Mouse (Mus musculus) brain, adult 2 months (tissue): ENCODE measurements at regions not wholly inside any gene's neighbourhood (a gene's known extent, or its start where the extent isn't known, plus 50 kb on each side); places are given as distances from the start of the nearest gene placed in this dataset.

ENCODE experiments used
- DNase-seq: peaks from one replicate; pipeline ENCODE4 v3.0.0; 2011; ENCODE audit warnings: low read depth, low spot score

GRCm38 (mm10) chr14:76188105-76188645, 77.5 kb downstream of the Nufip1 start:
- DNase-seq: no peak

- peak; percentile 20 for DNase-seq
Measured at GRCm38 (mm10) chr14:76195324-76195723, 84.6 kb downstream of the Nufip1 start.

GRCm38 (mm10) chr14:76197357-76197756, 86.7 kb downstream of the Nufip1 start:
- DNase-seq: no peak

- DNase-seq: no peak
Measured at GRCm38 (mm10) chr14:76198406-76198805, 87.7 kb downstream of the Nufip1 start.

GRCm38 (mm10) chr14:76202595-76202994, 91.9 kb downstream of the Nufip1 start:
- DNase-seq: no peak

- no peak for DNase-seq
Measured at GRCm38 (mm10) chr14:76203135-76203534, 92.4 kb downstream of the Nufip1 start.

- DNase-seq: no peak
Measured at GRCm38 (mm10) chr14:76216446-76217177, 105.9 kb downstream of the Nufip1 start.

GRCm38 (mm10) chr14:76217178-76217500, 106.4 kb downstream of the Nufip1 start:
- no peak for DNase-seq

GRCm38 (mm10) chr14:76217571-76218256, 107.0 kb downstream of the Nufip1 start:
- DNase-seq: no peak

- peak; percentile 42 for DNase-seq
Measured at GRCm38 (mm10) chr14:76220952-76221351, 110.3 kb downstream of the Nufip1 start.

GRCm38 (mm10) chr14:76221617-76222319, 111.1 kb downstream of the Nufip1 start:
- no peak for DNase-seq

- no peak for DNase-seq
Measured at GRCm38 (mm10) chr14:76222320-76222626, 111.6 kb downstream of the Nufip1 start.

GRCm38 (mm10) chr14:76223036-76223650, 112.5 kb downstream of the Nufip1 start:
- no peak for DNase-seq

GRCm38 (mm10) chr14:76223903-76224302, 113.2 kb downstream of the Nufip1 start:
- DNase-seq: no peak

- no peak for DNase-seq
Measured at GRCm38 (mm10) chr14:76225532-76225931, 114.8 kb downstream of the Nufip1 start.

GRCm38 (mm10) chr14:76226621-76227297, 116.1 kb downstream of the Nufip1 start:
- DNase-seq: no peak

- DNase-seq: no peak
Measured at GRCm38 (mm10) chr14:76228968-76229555, 118.4 kb downstream of the Nufip1 start.

GRCm38 (mm10) chr14:76239856-76240493, 129.3 kb downstream of the Nufip1 start:
- peak; percentile 19 for DNase-seq

GRCm38 (mm10) chr14:76243581-76244337, 133.1 kb downstream of the Nufip1 start:
- no peak for DNase-seq
